Mouse (Mus musculus): ENCODE results near the gene Srek1ip1. TPM values are rescaled to one million over a fixed set of nuclear protein-coding genes. Genes with fewer than 3 reads are reported as not detected.

Gene Srek1ip1
- polyA plus RNA-seq, 1 experiment from 2014 or later: 23.7 TPM

GRCm38 (mm10) chr13:104799067-104799466 lies 6.8 kb downstream of the Srek1ip1 start:
- no peak for ATAC-seq (ENCODE audit: low FRiP score, low TSS enrichment)
- 75% methylated on average over 8 of the region's 8 CpGs for WGBS
- Histone ChIP-seq H3K27me3 (ENCODE audit: insufficient read depth, low read length) (no peaks in the 10 kb centered on the region), H3K9me3 (ENCODE audit: low read length) (no peaks in the 10 kb centered on the region), H3K4me1 (ENCODE audit: insufficient read depth, low read length) (0 out of 2 replicates have a peak, but pooled peaks cover 4% of the 10 kb centered on the region), H3K9ac (replicated peaks; ENCODE audit: low read length) (no peak overlapping the region), H3K4me2 (replicated peaks; ENCODE audit: low read depth, low read length) (no peak overlapping the region), H3K36me3 (ENCODE audit: insufficient read depth, low read length) (0 out of 2 replicates have a peak, but pooled peaks cover 9% of the 10 kb centered on the region), H3K4me3 (ENCODE audit: low read length) (no peak overlapping the region), H3K27ac (ENCODE audit: low read length) (no peak overlapping the region)

- WGBS: 52% methylated on average over 7 of the region's 7 CpGs
- peak; percentile 90; the same call in 1 of the 2 replicates for ATAC-seq (ENCODE audit: low FRiP score, low TSS enrichment)
- Histone ChIP-seq H3K27ac (ENCODE audit: low read length) (peak overlapping the region; percentile 46), H3K36me3 (ENCODE audit: insufficient read depth, low read length) (0 out of 2 replicates have a peak, but pooled peaks cover 9% of the 10 kb centered on the region), H3K27me3 (ENCODE audit: insufficient read depth, low read length) (no peaks in the 10 kb centered on the region), H3K9me3 (ENCODE audit: low read length) (no peaks in the 10 kb centered on the region), H3K9ac (replicated peaks; ENCODE audit: low read length) (no peak overlapping the region), H3K4me3 (ENCODE audit: low read length) (no peak overlapping the region), H3K4me1 (ENCODE audit: insufficient read depth, low read length) (0 out of 2 replicates have a peak, but pooled peaks cover 4% of the 10 kb centered on the region), H3K4me2 (replicated peaks; ENCODE audit: low read depth, low read length) (no peak overlapping the region)
Observed at GRCm38 (mm10) chr13:104799566-104800182, 7.4 kb downstream of the Srek1ip1 start.

GRCm38 (mm10) chr13:104805681-104806080 lies 13.4 kb downstream of the Srek1ip1 start:
- no peak for ATAC-seq (ENCODE audit: low FRiP score, low TSS enrichment)
- WGBS: 54% methylated on average over 3 of the region's 3 CpGs
- peaks cover 14% of the 10 kb centered on the region; the same call in 1 of the 2 replicates for H3K36me3 ChIP-seq (ENCODE audit: insufficient read depth, low read length)
- H3K27me3 ChIP-seq (ENCODE audit: insufficient read depth, low read length): no peaks in the 10 kb centered on the region
- no peaks in the 10 kb centered on the region for H3K4me1 ChIP-seq (ENCODE audit: insufficient read depth, low read length)
- no peak overlapping the region for H3K4me2 ChIP-seq (replicated peaks; ENCODE audit: low read depth, low read length)
- H3K4me3 ChIP-seq (ENCODE audit: low read length): no peak overlapping the region
- H3K9me3 ChIP-seq (ENCODE audit: low read length): no peaks in the 10 kb centered on the region
- H3K9ac ChIP-seq (replicated peaks; ENCODE audit: low read length): no peak overlapping the region
- no peak overlapping the region for H3K27ac ChIP-seq (ENCODE audit: low read length)

GRCm38 (mm10) chr13:104816270-104816634 lies 24.0 kb downstream of the Srek1ip1 start:
- Histone ChIP-seq H3K4me1 (ENCODE audit: insufficient read depth, low read length) (peaks cover 21% of the 10 kb centered on the region), H3K4me2 (replicated peaks; ENCODE audit: low read depth, low read length) (peak overlapping the region; percentile 81), H3K36me3 (ENCODE audit: insufficient read depth, low read length) (no peaks in the 10 kb centered on the region), H3K9ac (replicated peaks; ENCODE audit: low read length) (peak overlapping the region; percentile 93), H3K9me3 (ENCODE audit: low read length) (no peaks in the 10 kb centered on the region), H3K27me3 (ENCODE audit: insufficient read depth, low read length) (no peaks in the 10 kb centered on the region), H3K27ac (ENCODE audit: low read length) (peak overlapping the region; percentile 89), H3K4me3 (ENCODE audit: low read length) (peak overlapping the region; percentile 74)
- WGBS: 6% methylated on average over 8 of the region's 8 CpGs
- peak; percentile 37 for ATAC-seq (ENCODE audit: low FRiP score, low TSS enrichment)

- H3K9me3 ChIP-seq (ENCODE audit: low read length): no peaks in the 10 kb centered on the region
Observed at GRCm38 (mm10) chr13:104816635-104817571, 24.6 kb downstream of the Srek1ip1 start, which contains the start of gene Cwc27. Gene Cwc27 (minus strand): TSS chr13:104817142.

GRCm38 (mm10) chr13:104817696-104818095 lies 25.4 kb downstream of the Srek1ip1 start:
- H3K27ac ChIP-seq (ENCODE audit: low read length): no peak overlapping the region; the same call in 1 of the 2 replicates
- no peaks in the 10 kb centered on the region for H3K9me3 ChIP-seq (ENCODE audit: low read length)
- peak overlapping the region; percentile 93 for H3K9ac ChIP-seq (replicated peaks; ENCODE audit: low read length)
- H3K4me2 ChIP-seq (replicated peaks; ENCODE audit: low read depth, low read length): peak overlapping the region; percentile 81
- H3K36me3 ChIP-seq (ENCODE audit: insufficient read depth, low read length): no peaks in the 10 kb centered on the region
- no peaks in the 10 kb centered on the region for H3K27me3 ChIP-seq (ENCODE audit: insufficient read depth, low read length)
- 53% methylated on average over 12 of the region's 12 CpGs for WGBS
- peak overlapping the region; percentile 74 for H3K4me3 ChIP-seq (ENCODE audit: low read length)
- peaks cover 28% of the 10 kb centered on the region for H3K4me1 ChIP-seq (ENCODE audit: insufficient read depth, low read length)
- ATAC-seq (ENCODE audit: low FRiP score, low TSS enrichment): no peak

More at GRCm38 (mm10) chr13:104816635-104817571, 24.6 kb downstream of the Srek1ip1 start, which contains the start of gene Cwc27:
- H3K9ac ChIP-seq (replicated peaks; ENCODE audit: low read length): peak within 1 kb of the TSS; percentile 93
- H3K36me3 ChIP-seq (ENCODE audit: insufficient read depth, low read length): no peaks in the 10 kb centered on the region
- H3K27me3 ChIP-seq (ENCODE audit: insufficient read depth, low read length): no peaks in the 10 kb centered on the region
- WGBS: under 1% methylated on average over 50 of the region's 50 CpGs
- peak; percentile 96 for ATAC-seq (ENCODE audit: low FRiP score, low TSS enrichment)
- H3K27ac ChIP-seq (ENCODE audit: low read length): peak within 1 kb of the TSS; percentile 89
- peak within 1 kb of the TSS; percentile 81 for H3K4me2 ChIP-seq (replicated peaks; ENCODE audit: low read depth, low read length)
- H3K4me3 ChIP-seq (ENCODE audit: low read length): peak within 1 kb of the TSS; percentile 74
- peaks cover 21% of the 10 kb centered on the region for H3K4me1 ChIP-seq (ENCODE audit: insufficient read depth, low read length)

- Histone ChIP-seq H3K4me1 (ENCODE audit: insufficient read depth, low read length) (peaks cover 19% of the 10 kb centered on the region), H3K36me3 (ENCODE audit: insufficient read depth, low read length) (no peaks in the 10 kb centered on the region), H3K9me3 (ENCODE audit: low read length) (no peaks in the 10 kb centered on the region), H3K27ac (ENCODE audit: low read length) (no peak overlapping the region), H3K4me3 (ENCODE audit: low read length) (no peak overlapping the region), H3K27me3 (ENCODE audit: insufficient read depth, low read length) (no peaks in the 10 kb centered on the region), H3K4me2 (replicated peaks; ENCODE audit: low read depth, low read length) (no peak overlapping the region), H3K9ac (replicated peaks; ENCODE audit: low read length) (no peak overlapping the region)
- no peak for ATAC-seq (ENCODE audit: low FRiP score, low TSS enrichment)
Observed at GRCm38 (mm10) chr13:104821192-104821591, 28.9 kb downstream of the Srek1ip1 start.

- no peak overlapping the region for H3K4me3 ChIP-seq (ENCODE audit: low read length)
- no peak overlapping the region for H3K27ac ChIP-seq (ENCODE audit: low read length)
- H3K27me3 ChIP-seq (ENCODE audit: insufficient read depth, low read length): no peaks in the 10 kb centered on the region
- H3K4me1 ChIP-seq (ENCODE audit: insufficient read depth, low read length): peaks cover 19% of the 10 kb centered on the region
- WGBS: 92% methylated on average over 1 of the region's 1 CpGs
- H3K4me2 ChIP-seq (replicated peaks; ENCODE audit: low read depth, low read length): no peak overlapping the region; the same call in 1 of the 2 replicates
- H3K9ac ChIP-seq (replicated peaks; ENCODE audit: low read length): no peak overlapping the region
- H3K9me3 ChIP-seq (ENCODE audit: low read length): 0 out of 2 replicates have a peak, but pooled peaks cover under 1% of the 10 kb centered on the region
- no peak for ATAC-seq (ENCODE audit: low FRiP score, low TSS enrichment)
- peaks cover 1% of the 10 kb centered on the region for H3K36me3 ChIP-seq (ENCODE audit: insufficient read depth, low read length)
Observed at GRCm38 (mm10) chr13:104821908-104822307, 29.6 kb downstream of the Srek1ip1 start.

- WGBS: 14% methylated on average over 8 of the region's 8 CpGs
- peak overlapping the region; percentile 63 for H3K27ac ChIP-seq (ENCODE audit: low read length)
- ATAC-seq (ENCODE audit: low FRiP score, low TSS enrichment): peak; percentile 69
Observed at GRCm38 (mm10) chr13:104822411-104822838, 30.1 kb downstream of the Srek1ip1 start.

More at GRCm38 (mm10) chr13:104822411-104822838, 30.1 kb downstream of the Srek1ip1 start:
- H3K9me3 ChIP-seq (ENCODE audit: low read length): peaks cover 5% of the 10 kb centered on the region; the same call in 1 of the 2 replicates
- no peak overlapping the region for H3K4me3 ChIP-seq (ENCODE audit: low read length)
- peaks cover 19% of the 10 kb centered on the region for H3K4me1 ChIP-seq (ENCODE audit: insufficient read depth, low read length)
- H3K27me3 ChIP-seq (ENCODE audit: insufficient read depth, low read length): no peaks in the 10 kb centered on the region
- H3K36me3 ChIP-seq (ENCODE audit: insufficient read depth, low read length): peaks cover 6% of the 10 kb centered on the region
- peak overlapping the region; percentile 26 for H3K4me2 ChIP-seq (replicated peaks; ENCODE audit: low read depth, low read length)
- no peak overlapping the region; the same call in 1 of the 2 replicates for H3K9ac ChIP-seq (replicated peaks; ENCODE audit: low read length)

Measured in kidney, embryonic 16.5 days (tissue).